Mouse (Mus musculus): Measurements from ENCODE around the gene Ficd.

DNA sequence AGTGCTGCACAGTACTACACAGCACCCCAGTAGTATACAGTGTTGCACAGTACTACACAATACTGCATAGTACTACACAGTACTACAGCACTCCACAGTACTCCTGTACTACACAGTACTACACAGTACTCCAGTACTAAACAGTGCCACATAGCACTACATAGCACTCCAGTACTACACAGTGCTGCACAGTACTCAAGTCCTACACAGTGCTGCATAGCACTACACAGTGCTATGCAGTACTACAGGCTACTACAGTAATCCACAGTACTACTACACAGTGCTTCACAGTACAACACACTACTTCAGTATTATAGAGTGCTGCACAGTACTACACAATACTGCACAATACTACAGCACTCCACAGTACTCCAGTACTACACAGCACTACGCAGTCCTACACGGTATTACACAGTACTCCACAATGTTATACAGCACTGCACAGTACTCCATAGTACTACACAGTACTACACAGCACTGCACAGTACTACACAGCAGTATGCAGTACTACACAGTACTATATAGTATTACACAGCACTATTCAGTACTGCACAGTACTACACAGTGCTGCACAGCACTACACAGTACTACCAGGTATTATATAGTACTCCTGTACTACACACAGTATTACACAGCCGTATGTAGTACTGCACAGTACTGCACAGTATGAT lies 44.6 kb downstream of the Ficd start:
- TF ChIP-seq POLR2A (IDR thresholded peaks at IDR 0.05; ENCODE audit: low read depth, low read length) (no peak), CTCF (IDR thresholded peaks at IDR 0.05; ENCODE audit: extremely low read depth, insufficient read length, insufficient replicate concordance, low read depth, low read length) (no peak)

All from small intestine, adult 2 months (tissue).